Mouse (Mus musculus): Measurements from ENCODE around the gene Acvrl1.

Acvrl1 gene

DNA sequence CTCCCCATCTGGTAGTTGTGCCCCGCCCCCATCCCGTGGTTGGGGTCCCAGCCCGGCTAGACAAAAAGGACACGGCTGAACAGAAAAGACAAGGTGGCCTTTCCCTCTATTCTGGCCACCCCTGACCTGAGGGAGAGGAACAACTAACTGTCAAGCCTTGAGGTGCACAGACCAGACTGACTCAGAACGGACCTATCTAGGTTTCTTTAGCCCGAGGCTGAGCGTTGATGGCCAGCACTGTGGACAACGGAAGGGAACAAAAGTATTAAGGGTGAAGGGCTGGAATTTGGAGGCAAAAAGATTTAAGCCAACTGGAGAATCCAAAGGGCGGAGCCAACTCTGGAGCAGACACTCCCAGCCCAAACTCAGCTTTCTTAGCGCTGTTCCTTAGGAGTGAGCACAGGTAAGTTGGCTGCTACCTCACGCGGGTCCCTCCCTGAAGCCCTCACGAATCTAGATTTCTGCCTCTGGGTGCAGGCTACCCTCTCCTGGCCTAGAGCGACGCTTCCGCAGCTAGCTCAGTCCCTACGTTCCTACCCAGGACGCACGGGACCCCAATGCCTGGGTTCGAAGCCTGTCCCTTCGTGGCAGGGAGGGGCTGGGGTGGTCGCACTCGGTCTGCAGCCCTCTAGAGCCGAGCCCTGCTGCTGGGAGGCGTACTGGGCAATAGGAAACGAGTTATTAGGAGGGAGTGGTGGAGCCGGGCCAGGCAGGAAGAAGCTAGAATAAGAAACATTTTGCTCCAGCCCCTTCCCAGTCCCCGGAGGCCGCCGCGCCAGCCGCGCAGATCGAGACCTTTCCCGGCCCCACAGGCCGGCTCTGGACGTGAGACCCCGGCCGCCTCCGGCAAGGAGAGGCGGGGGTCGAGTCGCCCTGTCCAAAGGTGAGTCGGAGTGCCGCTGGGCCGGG lies at the start of gene Acvrl1:
Gene Acvrl1 (plus strand): TSS at position 342 of the 909 bp plus-strand sequence.
- no peak for DNase-seq

DNA sequence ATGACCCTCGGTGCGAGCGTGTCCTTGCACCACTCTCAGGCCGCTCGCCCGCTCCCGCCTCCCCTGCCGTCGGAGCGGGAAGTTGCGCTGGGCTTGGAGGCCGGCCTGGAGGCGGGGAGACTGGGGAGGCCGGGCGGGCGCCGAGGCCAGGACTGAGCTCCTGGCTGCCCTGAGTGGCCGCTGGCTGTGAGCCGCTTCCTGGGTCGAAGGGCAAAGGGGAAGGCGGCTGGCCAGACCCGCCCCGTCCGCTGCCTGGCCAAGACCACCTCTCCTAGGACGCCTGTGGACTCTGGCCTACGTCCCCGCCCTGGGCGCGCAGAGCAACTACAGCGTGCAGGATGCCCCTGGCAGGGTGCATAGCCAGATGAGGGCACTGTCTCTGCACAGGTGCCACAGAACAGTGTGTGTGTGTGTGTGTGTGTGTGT lies 49.6 kb upstream of the Acvrl1 start:
- DNase-seq: peak; percentile 91

DNA sequence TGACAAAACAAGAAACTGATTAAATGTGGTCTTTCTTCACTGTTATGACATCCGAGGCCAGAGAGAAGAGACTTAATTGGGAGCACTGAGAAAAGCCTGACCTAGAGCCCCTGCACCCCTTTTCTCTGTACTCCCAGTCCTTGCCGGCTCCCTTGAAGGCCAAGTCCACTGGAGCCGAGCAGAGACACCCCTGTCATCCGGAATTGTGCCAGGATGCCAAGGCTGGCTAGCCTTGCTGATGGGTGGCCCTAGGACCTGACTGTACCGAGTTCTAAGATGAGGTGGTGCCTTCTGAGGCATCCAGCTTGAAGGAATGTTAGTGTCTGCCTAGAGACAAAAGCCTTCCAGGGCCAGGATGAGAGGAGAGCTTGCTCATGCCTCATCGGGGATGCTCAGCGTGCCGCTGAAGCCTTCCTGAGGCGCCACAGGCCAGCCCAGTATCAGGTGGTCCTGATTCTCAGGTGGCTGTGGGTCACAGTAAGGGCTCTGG lies 48.2 kb upstream of the Acvrl1 start:
- no peak for DNase-seq

DNA sequence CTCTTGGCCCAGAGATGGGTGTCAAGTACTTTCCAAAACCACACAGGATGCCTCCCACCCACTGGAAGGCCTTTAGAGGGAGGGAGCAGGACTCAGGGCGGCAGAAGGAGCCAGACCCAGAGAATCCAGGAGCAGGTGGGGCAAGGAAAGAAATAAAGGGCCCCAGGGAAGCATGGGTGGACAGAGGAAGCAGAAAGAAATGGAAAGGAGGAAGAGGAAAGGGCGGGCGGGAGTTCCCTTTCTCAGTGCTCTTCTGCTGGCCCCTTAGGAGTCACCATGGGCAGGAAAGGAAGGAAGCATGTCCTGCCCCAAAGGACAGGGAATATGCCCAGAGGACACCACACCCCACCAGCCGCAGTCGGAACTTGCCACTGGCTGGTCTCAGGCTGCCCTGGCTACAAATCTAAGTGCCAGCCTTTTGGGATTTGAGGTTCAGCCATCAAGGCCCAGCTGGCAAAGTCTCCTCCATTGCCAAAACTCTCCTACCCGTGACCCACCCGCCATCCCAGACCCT lies 47.2 kb upstream of the Acvrl1 start:
- DNase-seq: no peak

DNA sequence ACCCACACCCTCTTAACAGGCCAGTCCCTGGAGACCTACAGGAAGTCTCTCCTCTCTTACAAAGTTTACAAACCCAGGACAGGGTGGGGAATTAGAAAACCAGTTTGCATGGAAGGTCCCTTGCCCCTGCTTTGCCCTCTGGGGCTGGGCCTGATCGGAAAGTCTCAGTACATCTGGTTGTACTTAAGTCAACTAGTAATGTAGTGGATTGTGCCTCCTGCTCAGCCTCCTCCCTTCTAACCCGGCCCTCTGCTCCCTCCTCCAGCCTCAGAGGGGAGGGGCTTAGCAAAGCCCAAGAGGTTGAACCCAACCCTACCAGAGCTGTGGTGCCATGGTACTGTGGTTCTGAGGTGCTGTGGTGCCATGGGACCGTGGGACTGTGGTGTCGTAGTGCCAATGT lies 46.1 kb upstream of the Acvrl1 start:
- no peak for DNase-seq

DNA sequence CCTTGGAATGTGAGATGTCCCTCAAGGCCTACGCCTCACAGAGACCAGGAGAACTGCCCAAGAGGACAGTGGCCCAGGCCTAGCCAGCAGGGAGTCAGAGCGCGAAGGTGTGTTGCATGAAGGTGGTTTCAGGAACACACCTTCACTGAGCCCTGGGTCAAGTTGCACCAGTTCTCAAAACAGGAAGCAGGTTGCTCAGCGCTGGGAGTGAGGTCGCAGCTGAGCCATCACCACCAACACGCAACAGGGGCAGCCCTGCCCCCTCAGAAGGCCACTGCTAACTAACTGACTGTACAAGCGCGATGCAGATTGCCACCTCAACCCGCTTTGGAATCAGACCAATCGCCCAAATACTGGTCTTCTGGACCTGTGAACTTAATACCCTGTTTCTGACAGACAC lies 43.8 kb upstream of the Acvrl1 start:
- no peak for DNase-seq

DNA sequence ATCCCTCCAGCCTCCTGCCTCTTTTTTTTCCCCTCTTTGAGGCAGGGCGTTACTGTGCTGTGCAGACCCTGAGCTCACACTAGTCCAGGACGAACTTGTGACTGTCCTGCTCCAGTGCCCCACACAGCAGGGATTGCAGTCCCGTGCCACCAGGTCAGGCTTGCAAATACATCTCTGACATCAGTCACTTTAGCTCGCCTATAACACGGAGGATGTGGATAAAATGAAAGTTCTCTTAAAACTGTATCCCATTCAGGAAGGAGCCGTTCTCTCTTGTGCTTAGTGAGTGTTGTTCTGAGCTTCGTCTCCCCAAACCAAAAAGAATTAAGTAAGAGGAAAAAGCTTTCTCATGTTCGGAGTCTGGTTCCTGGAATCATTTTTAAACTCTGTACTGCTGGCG lies 41.9 kb upstream of the Acvrl1 start:
- no peak for DNase-seq

DNA sequence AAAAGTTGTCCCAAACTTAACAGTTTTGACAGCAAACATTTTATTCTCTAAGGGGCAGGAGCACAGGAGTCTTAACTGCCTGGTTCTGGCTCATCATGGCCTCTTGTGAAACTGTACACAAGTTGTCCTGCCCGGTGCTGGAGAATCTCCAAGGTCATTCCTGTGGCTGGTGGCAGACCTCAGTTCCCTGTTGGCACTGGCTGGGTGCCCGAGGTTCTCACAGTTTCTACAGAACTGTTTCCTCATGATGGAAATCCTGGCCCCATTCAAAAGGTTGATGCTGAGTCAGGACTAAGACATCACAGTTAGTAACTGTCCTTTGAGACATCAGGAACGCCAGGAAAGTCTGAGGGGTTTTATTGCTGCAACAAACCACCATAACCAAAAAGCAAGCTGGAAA lies 41.4 kb upstream of the Acvrl1 start:
- DNase-seq: no peak

DNA sequence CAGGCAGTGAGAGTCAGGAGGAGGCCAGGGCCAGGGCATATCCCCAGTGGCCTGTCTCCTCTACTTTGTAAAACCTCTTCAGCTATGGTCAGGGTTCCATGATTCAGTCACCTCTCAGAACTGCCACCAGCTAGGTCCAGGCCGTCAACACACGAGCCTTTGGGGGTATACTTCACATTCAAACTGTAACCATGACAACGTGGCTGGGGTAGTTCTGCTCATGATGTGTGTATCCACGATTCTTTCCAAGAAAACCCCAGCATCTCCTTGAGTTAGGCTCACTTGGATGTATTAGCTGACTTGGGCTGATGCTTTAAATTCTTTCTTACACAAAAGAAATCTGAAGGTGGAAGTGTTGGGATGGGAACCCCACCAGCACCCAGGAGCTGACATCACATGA lies 40.0 kb upstream of the Acvrl1 start:
- no peak for DNase-seq

DNA sequence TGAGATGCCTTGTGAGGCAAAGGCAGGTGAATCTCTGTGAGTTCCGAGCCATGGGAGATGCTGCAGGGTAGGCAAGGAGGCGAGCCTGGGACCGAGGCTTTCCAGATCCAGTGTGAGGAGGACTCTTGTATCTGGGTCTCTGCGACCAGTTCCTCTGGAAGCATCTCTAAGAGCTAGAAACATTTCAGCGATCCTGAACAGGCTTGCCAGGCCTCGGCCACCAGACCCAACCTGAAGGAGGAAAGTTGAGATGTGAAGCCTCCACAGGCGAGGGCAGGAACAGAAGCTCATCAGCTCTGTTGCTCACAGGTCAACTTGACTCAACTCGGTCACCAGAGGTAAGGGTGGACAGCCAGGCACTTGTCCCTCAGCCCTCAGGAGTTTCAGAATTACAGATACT lies 36.8 kb upstream of the Acvrl1 start:
- DNase-seq: no peak

DNA sequence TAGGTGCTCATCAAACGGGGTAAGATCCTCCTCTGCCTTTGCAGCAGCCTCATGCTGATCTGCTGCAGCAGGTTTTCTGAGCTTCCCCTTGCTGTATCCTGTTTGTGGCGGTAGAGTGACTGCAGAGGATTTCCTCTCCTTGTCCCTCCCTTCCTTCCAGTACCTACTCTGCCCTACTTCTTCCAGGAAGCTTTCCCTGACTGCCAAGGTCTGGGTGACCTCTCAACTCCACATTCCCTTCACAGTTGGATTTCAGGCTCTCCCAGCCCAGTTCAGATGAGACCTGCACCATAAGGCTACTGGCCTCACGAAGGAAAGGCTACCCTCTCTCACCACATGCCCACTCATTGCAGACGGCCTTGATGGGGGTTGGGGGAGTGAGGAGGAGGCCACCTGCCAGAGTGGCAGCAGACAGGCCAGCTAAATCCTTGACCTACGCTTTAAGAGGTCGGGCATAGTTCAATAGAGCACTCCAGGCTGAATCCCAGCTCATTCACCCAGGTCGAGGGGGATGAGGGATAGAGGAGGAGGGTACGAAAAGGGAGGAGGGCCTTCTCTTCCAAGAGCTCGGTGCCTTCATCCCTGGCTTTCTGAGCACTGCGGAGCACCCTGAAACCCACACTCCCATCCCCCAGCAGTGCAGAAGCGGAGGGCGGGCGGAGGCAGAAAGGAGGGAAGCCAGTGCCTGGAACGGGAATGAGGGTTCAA lies 36.0 kb upstream of the Acvrl1 start:
- peak; percentile 82 for DNase-seq

- peak; percentile 95 for DNase-seq
Measured at GRCm38 (mm10) chr15:101092829-101093648, 35.3 kb upstream of the Acvrl1 start.

- peak; percentile 41 for DNase-seq
Measured at GRCm38 (mm10) chr15:101093988-101094387, 34.3 kb upstream of the Acvrl1 start.

DNA sequence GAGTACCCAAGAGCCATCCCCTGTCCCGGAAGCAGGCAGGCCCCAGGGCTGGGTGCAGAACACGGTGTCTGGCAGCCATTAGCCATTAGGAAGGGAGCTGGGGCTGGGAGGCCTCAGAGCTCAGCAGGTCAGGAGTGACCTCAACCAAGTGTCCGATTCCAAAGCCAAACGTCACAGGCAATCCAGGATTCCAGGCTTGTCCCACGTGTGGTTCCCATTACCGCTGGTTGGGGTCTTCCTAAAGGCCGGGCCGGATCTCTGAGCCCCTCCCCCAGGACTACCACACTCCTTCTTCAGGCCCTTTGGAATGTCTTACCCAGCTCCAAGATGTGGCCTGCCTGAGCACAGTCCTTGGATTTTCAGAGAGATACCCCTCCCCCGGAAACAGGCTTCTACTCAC lies 33.3 kb upstream of the Acvrl1 start:
- DNase-seq: no peak

DNA sequence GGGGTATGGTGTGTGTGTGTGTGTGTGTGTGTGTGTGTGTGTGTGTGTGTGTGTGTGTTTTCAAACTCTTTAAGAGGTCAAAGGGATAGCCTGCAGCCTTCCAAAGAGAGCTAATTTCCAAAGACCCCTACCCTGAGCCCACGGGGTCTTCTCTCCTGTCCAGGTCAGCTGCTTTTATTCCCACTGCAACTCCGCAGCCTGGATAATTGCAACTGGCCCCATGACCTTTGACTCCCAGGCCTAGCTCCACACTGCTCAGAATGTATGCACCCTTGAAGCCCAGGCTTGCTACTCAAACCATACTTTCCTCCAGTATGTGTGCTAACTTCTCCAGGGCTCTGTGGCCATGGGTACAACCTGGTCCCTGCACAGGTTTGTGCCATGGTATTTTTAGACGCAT lies 32.9 kb upstream of the Acvrl1 start:
- no peak for DNase-seq

- peak; percentile 93 for DNase-seq
Measured at GRCm38 (mm10) chr15:101097985-101098651, 30.2 kb upstream of the Acvrl1 start.

GRCm38 (mm10) chr15:101100996-101101395 lies 27.3 kb upstream of the Acvrl1 start:
- DNase-seq: no peak

- DNase-seq: no peak
Measured at GRCm38 (mm10) chr15:101103605-101104304, 24.6 kb upstream of the Acvrl1 start.

DNA sequence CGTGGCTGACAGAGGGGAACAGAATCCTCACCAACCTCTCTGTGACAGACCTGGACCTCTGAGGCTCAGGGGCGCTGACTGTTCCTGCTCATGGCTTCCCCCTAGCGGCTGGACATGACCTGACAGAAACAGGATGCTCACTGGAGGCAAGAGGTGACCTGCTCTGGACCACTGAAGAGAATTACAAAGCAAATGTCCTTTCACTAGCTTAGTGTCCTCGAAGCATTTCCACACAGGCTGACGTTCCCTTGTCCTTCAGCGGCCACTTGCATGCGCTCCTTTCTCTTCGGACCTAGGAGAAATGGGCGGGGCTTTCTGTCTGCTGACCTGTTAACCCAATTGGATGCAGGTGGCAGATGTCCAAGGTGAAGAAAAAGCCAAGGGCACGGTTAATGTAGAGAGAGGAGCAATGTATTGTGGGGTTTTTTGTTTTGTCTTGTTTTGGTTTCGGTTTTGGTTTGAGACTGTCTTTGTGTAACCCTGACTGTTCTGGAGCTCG lies 22.8 kb upstream of the Acvrl1 start:
- peak; percentile 88 for DNase-seq

DNA sequence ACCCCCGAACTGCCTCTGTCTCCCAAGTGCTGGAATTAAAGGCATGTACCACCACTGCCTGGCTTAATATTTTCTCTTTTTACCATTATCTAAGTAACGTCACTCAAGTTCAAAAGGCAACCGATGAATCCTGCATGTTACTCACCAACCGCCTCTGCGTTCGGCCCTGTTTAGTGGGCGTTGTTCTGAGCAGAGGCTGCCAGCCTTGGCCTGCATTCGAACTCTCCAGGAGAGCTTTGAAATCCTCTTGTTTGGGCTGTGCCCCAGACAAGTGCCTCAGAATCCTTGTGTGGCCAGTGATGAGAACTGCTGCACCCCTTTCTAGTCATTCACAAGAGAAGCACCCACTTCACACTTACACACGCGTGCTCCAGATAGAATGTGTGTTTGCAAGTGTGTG lies 22.3 kb upstream of the Acvrl1 start:
- DNase-seq: no peak

DNA sequence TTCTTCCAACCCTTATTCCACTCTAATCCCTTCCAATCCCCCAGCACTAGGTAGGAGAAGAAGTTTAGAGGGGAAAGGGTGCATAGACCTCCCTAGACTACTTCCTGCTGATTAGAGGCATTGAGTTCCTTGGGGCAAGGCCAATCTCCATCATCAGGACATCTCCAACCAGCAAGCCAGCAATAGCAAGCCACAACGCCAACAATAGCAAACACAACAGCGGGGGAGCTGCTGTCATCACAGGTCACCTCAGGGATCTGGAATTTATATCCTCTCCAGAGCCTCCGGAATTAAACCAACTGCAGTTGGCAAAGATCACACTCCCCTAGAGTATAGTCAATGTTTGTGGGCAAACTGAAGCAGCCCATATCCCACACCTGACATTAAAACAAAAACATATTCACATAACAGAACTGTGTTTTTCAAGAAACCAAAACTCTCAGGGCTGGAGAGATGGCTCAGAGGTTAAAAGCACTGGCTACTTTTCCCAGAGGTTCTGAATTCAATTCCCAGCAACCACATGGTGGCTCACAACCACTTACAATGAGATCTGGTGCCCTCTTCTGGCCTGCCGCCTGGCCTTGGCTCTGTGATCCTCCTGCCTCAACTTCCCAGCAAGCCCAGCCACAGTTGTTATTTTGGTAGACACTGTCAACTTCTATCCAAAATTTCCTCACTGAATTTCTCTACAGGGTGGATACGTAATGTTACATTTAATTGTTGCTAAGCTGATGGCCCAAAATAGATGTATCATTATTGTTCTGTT lies 20.2 kb upstream of the Acvrl1 start:
- DNase-seq: no peak
